ENCODE assay signal across 8 mouse cellular contexts in the genomic region with DNA sequence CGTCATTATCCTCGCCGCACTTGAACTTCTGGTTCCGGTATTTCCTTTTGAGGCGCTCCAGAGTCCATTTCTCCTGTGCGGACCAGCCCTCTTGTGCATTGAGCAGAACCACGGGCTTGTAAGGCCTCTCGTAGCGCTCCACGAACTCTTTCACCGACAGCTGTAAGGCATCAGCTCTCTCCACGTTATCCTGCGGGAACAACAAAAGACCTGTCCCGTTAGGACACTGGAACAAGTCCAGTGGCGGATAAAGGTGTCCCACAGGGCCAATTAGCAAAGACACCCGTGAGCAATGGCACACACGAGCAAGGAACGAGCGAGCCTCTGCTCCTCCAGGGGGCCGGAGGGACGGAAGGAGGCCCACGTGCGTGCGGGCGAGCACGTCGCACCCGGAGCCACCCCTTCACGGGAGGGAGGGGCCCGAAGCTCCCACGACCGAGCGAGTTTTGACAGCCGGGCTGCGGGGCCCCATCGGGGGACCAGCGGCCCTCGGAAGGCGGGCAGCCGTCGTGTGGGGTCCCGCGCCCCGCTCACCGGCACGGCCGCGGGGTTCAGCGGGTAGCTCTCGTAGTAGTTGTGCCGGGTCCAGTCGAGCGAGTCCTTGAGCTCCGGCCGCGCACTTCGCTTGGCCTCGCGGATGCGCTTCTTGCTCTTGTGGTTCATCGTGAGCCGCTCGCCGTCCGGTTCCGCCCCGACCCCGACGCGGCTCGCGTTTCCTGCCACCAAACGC. TPM values are rescaled to one million over a fixed set of nuclear protein-coding genes. Genes with fewer than 3 reads are reported as not detected.
DNase-seq lines count a peak whose midpoint lies in the region; ATAC-seq and TF ChIP-seq lines count a peak whose summit lies in the region.

No protein-coding gene starts in this region.

- under 1% methylated on average over 72 of the region's 73 CpGs for WGBS in embryonic facial prominence, embryonic 13.5 days
- under 1% methylated on average over 42 of the region's 73 CpGs for WGBS in limb, embryonic 14.5 days
- WGBS in midbrain, embryonic 14.5 days: under 1% methylated on average over 73 of the region's 73 CpGs

- peak overlapping the region; percentile 90 for H3K9ac ChIP-seq in embryonic facial prominence, embryonic 13.5 days
- H3K9ac ChIP-seq in limb, embryonic 14.5 days (ENCODE audit: low read depth, low read length, severe bottlenecking): peak overlapping the region; percentile 85
- H3K9ac ChIP-seq in midbrain, embryonic 14.5 days (replicated peaks; ENCODE audit: low read length): peak overlapping the region; percentile 85

- H3K4me2 ChIP-seq in embryonic facial prominence, embryonic 13.5 days: peak overlapping the region; percentile 80
- H3K4me2 ChIP-seq in limb, embryonic 14.5 days (replicated peaks; ENCODE audit: low read depth, low read length, severe bottlenecking): peak overlapping the region; percentile 93
- peak overlapping the region; percentile 89 for H3K4me2 ChIP-seq in midbrain, embryonic 14.5 days (ENCODE audit: low read length)

- no peak for TF ChIP-seq POLR2A in limb, embryonic 14.5 days (IDR thresholded peaks at IDR 0.05; ENCODE audit: borderline replicate concordance, extremely low read depth, insufficient read depth, insufficient read length)

- peak; percentile 58 for ATAC-seq in embryonic facial prominence, embryonic 13.5 days (ENCODE audit: insufficient number of reproducible peaks, insufficient read depth, low FRiP score, low TSS enrichment, low read depth)
- ATAC-seq in limb, embryonic 14.5 days (ENCODE audit: low FRiP score, low read depth): peak; percentile 61
- peak; percentile 82 for ATAC-seq in midbrain, embryonic 14.5 days (ENCODE audit: low FRiP score, low TSS enrichment)

- peak overlapping the region; percentile 83 for H3K4me3 ChIP-seq in embryonic facial prominence, embryonic 13.5 days
- peak overlapping the region; percentile 86 for H3K4me3 ChIP-seq in limb, embryonic 14.5 days (replicated peaks; ENCODE audit: low read length)
- peak overlapping the region; percentile 71 for H3K4me3 ChIP-seq in midbrain, embryonic 14.5 days (replicated peaks; ENCODE audit: low read depth, low read length)

- no peaks in the 10 kb centered on the region for H3K9me3 ChIP-seq in embryonic facial prominence, embryonic 13.5 days
- no peaks in the 10 kb centered on the region for H3K9me3 ChIP-seq in limb, embryonic 14.5 days (ENCODE audit: control insufficient read depth, low read length)
- no peaks in the 10 kb centered on the region for H3K9me3 ChIP-seq in midbrain, embryonic 14.5 days (ENCODE audit: control insufficient read depth, low read length)

- DNase-seq in 416B (ENCODE audit: low read depth): peak; percentile 69
- peak; percentile 74 for DNase-seq in adrenal gland, postnatal 25 days
- DNase-seq in heart, adult 8-10 months (ENCODE audit: low spot score): peak; percentile 50
- peak; percentile 48 to 65 for DNase-seq in kidney, adult 8-10 months
- DNase-seq in limb, embryonic 14.5 days (ENCODE audit: low spot score): peak; percentile 73
- peak; percentile 85 for DNase-seq in midbrain, embryonic 14.5 days
- peak; percentile 56 for DNase-seq in spleen, adult 12 weeks (ENCODE audit: low spot score)

- H3K4me1 ChIP-seq in embryonic facial prominence, embryonic 13.5 days: peaks cover 61% of the 10 kb centered on the region
- H3K4me1 ChIP-seq in limb, embryonic 14.5 days (ENCODE audit: control insufficient read depth, insufficient read depth, low read length): peaks cover 29% of the 10 kb centered on the region
- H3K4me1 ChIP-seq in midbrain, embryonic 14.5 days (ENCODE audit: control insufficient read depth, insufficient read depth, low read length): peaks cover 34% of the 10 kb centered on the region

- H3K27ac ChIP-seq in embryonic facial prominence, embryonic 13.5 days: peak overlapping the region; percentile 97
- peak overlapping the region; percentile 97 for H3K27ac ChIP-seq in limb, embryonic 14.5 days (replicated peaks; ENCODE audit: low read depth, low read length)
- H3K27ac ChIP-seq in midbrain, embryonic 14.5 days (replicated peaks; ENCODE audit: low read depth, low read length): peak overlapping the region; percentile 98

- peaks cover 40% of the 10 kb centered on the region for H3K36me3 ChIP-seq in embryonic facial prominence, embryonic 13.5 days
- H3K36me3 ChIP-seq in limb, embryonic 14.5 days (ENCODE audit: control insufficient read depth, insufficient read depth, low read length): peaks cover 50% of the 10 kb centered on the region
- peaks cover 49% of the 10 kb centered on the region for H3K36me3 ChIP-seq in midbrain, embryonic 14.5 days (ENCODE audit: control insufficient read depth, insufficient read depth, low read length)

- H3K27me3 ChIP-seq in embryonic facial prominence, embryonic 13.5 days: no peaks in the 10 kb centered on the region
- no peaks in the 10 kb centered on the region for H3K27me3 ChIP-seq in limb, embryonic 14.5 days (ENCODE audit: control insufficient read depth, insufficient read depth, low read length)
- H3K27me3 ChIP-seq in midbrain, embryonic 14.5 days (ENCODE audit: control insufficient read depth, insufficient read depth, low read length): no peaks in the 10 kb centered on the region

RNA-seq across cellular contexts. Expression of a gene that starts 0.4 kb away (rescaled TPM):
- total RNA-seq in adrenal gland, postnatal 25 days (2021): 21.7 and 29.6 TPM in 2 replicates
- polyA plus RNA-seq in embryonic facial prominence, embryonic 13.5 days (2015; fragmentation: Nextera tagmentation; extraction: Ambion mirVana): 78.6 and 84.4 TPM in 2 replicates
- total RNA-seq in heart, adult 8-10 months (2022): 10 to 100 TPM; 36.9 to 38.6 (median 38.1) TPM
- 51.0 and 54.9 TPM in 2 replicates for polyA plus RNA-seq in limb, embryonic 14.5 days (2012; rRNA removed)
- polyA plus RNA-seq in limb, embryonic 14.5 days (2014; fragmentation: Nextera tagmentation; extraction: Ambion mirVana): 77.9 and 84.1 TPM in 2 replicates
- polyA plus RNA-seq in midbrain, embryonic 14.5 days (2014; fragmentation: Nextera tagmentation; extraction: Ambion mirVana): 80.4 and 87.6 TPM in 2 replicates

RNA-seq across cellular contexts. Expression of a gene that starts 0.6 kb away (rescaled TPM):
- total RNA-seq in adrenal gland, postnatal 25 days (2021): 28.4 and 38.5 TPM in 2 replicates
- 73.4 and 77.7 TPM in 2 replicates for polyA plus RNA-seq in embryonic facial prominence, embryonic 13.5 days (2015; fragmentation: Nextera tagmentation; extraction: Ambion mirVana)
- 10 to 100 TPM; 28.5 to 39.4 (median 35.9) TPM for total RNA-seq in heart, adult 8-10 months (2022)
- 51.2 and 57.0 TPM in 2 replicates for polyA plus RNA-seq in limb, embryonic 14.5 days (2012; rRNA removed)
- polyA plus RNA-seq in limb, embryonic 14.5 days (2014; fragmentation: Nextera tagmentation; extraction: Ambion mirVana): 68.0 and 77.8 TPM in 2 replicates
- 70.8 and 81.4 TPM in 2 replicates for polyA plus RNA-seq in midbrain, embryonic 14.5 days (2014; fragmentation: Nextera tagmentation; extraction: Ambion mirVana)

RNA-seq across cellular contexts. Expression of a gene that starts 9.5 kb away (rescaled TPM):
- total RNA-seq in adrenal gland, postnatal 25 days (2021): 39.6 and 41.7 TPM in 2 replicates
- polyA plus RNA-seq in embryonic facial prominence, embryonic 13.5 days (2015; fragmentation: Nextera tagmentation; extraction: Ambion mirVana): 42.6 and 45.6 TPM in 2 replicates
- total RNA-seq in heart, adult 8-10 months (2022): 10 to 100 TPM; 27.3 to 33.6 (median 29.7) TPM
- polyA plus RNA-seq in limb, embryonic 14.5 days (2012; rRNA removed): 35.0 and 41.5 TPM in 2 replicates
- polyA plus RNA-seq in limb, embryonic 14.5 days (2014; fragmentation: Nextera tagmentation; extraction: Ambion mirVana): 46.0 and 47.2 TPM in 2 replicates
- polyA plus RNA-seq in midbrain, embryonic 14.5 days (2014; fragmentation: Nextera tagmentation; extraction: Ambion mirVana): 51.3 and 52.8 TPM in 2 replicates

RNA-seq across cellular contexts. Expression of a gene that starts 10.2 kb away (rescaled TPM):
- total RNA-seq in adrenal gland, postnatal 25 days (2021): 254 and 258 TPM in 2 replicates
- 784 and 830 TPM in 2 replicates for polyA plus RNA-seq in embryonic facial prominence, embryonic 13.5 days (2015; fragmentation: Nextera tagmentation; extraction: Ambion mirVana)
- total RNA-seq in heart, adult 8-10 months (2022): 100 to 1,000 TPM in 2 of 4 experiments, 10 to 100 TPM in 2; 85.5 to 126 (median 103) TPM
- 791 and 910 TPM in 2 replicates for polyA plus RNA-seq in limb, embryonic 14.5 days (2012; rRNA removed)
- 776 and 780 TPM in 2 replicates for polyA plus RNA-seq in limb, embryonic 14.5 days (2014; fragmentation: Nextera tagmentation; extraction: Ambion mirVana)
- 650 and 686 TPM in 2 replicates for polyA plus RNA-seq in midbrain, embryonic 14.5 days (2014; fragmentation: Nextera tagmentation; extraction: Ambion mirVana)

RNA-seq across cellular contexts. Expression of a gene that starts 14.8 kb away (rescaled TPM):
- 26.0 and 44.7 TPM in 2 replicates for total RNA-seq in adrenal gland, postnatal 25 days (2021)
- 19.6 and 19.7 TPM in 2 replicates for polyA plus RNA-seq in embryonic facial prominence, embryonic 13.5 days (2015; fragmentation: Nextera tagmentation; extraction: Ambion mirVana)
- total RNA-seq in heart, adult 8-10 months (2022): 10 to 100 TPM; 14.2 to 20.8 (median 18.2) TPM
- 20.8 and 21.9 TPM in 2 replicates for polyA plus RNA-seq in limb, embryonic 14.5 days (2012; rRNA removed)
- polyA plus RNA-seq in limb, embryonic 14.5 days (2014; fragmentation: Nextera tagmentation; extraction: Ambion mirVana): 11.0 and 13.9 TPM in 2 replicates
- 20.7 and 20.9 TPM in 2 replicates for polyA plus RNA-seq in midbrain, embryonic 14.5 days (2014; fragmentation: Nextera tagmentation; extraction: Ambion mirVana)

Comparison
In these comparisons a context has a peak if more than half of its experiments do, and no peak if none do; other contexts are left out.
1. Peak in every context shown above with its lines: DNase-seq, ATAC-seq, H3K4me3 ChIP-seq and H3K27ac ChIP-seq.